Mouse (Mus musculus) G1E (cell line): ENCODE measurements around the gene BC147527. TPM values are rescaled to one million over a fixed set of nuclear protein-coding genes. Genes with fewer than 3 reads are reported as not detected.
"Not testable (repeated sequence)": the region's sequence is repeated elsewhere in the genome, so short reads cannot be mapped to it uniquely, and the experiment has no call there.

Source experiments
- ATAC-seq: 2 replicates; pipeline ENCODE4 v1.8.0; 2016; ENCODE audit warnings: mild to moderate bottlenecking; ENCODE audit not compliant: insufficient number of reproducible peaks, poor library complexity, low FRiP score, severe bottlenecking; ENCODE audit errors: extremely low read depth
- DNase-seq: peaks from one replicate; pipeline ENCODE4 v3.0.0; 2012; ENCODE audit warnings: low spot score
- H3K27me3 ChIP-seq: 2 replicates; pipeline ENCODE4 v1.6.1; 2012; ENCODE audit warnings: mild to moderate bottlenecking, low read length, inconsistent platforms; ENCODE audit not compliant: insufficient read depth
- H3K36me3 ChIP-seq: replicated peaks from 2 replicates; pipeline ENCODE3; 2012; ENCODE audit warnings: mild to moderate bottlenecking, inconsistent platforms
- H3K4me1 ChIP-seq: 2 replicates; pipeline ENCODE4 v1.6.1; 2012; ENCODE audit warnings: low read depth, low read length, inconsistent platforms, mixed read lengths; ENCODE audit not compliant: insufficient read depth
- H3K4me3 ChIP-seq: 2 replicates; pipeline ENCODE4 v1.5.1; 2012; ENCODE audit warnings: low read depth, mild to moderate bottlenecking, inconsistent platforms, low read length, moderate library complexity, mixed read lengths
- H3K9me3 ChIP-seq: replicated peaks from 2 replicates; pipeline ENCODE4 v1.6.1; 2012; ENCODE audit warnings: inconsistent platforms
- CTCF ChIP-seq: IDR thresholded peaks from 2 replicates; pipeline ENCODE4 v1.5.1; 2012; ENCODE audit warnings: low read depth, low read length, inconsistent platforms, mixed read lengths
- GATA1 ChIP-seq: IDR thresholded peaks from 2 replicates; pipeline ENCODE4 v1.6.1; 2012; ENCODE audit warnings: borderline replicate concordance, low read length, inconsistent platforms, mixed read lengths
- GATA2 ChIP-seq: IDR thresholded peaks from 2 replicates; pipeline ENCODE4 v1.6.1; 2012; ENCODE audit warnings: low read depth, low read length, inconsistent platforms, borderline replicate concordance
- POLR2AphosphoS5 ChIP-seq: IDR thresholded peaks from 2 replicates; pipeline ENCODE4 v1.6.1; 2012; ENCODE audit warnings: low read depth, low read length, inconsistent platforms; ENCODE audit not compliant: insufficient replicate concordance
- TAL1 ChIP-seq: conservative IDR thresholded peaks from 2 replicates; pipeline ENCODE4 v1.6.1; 2012; ENCODE audit warnings: low read depth, low read length, inconsistent platforms, mixed read lengths
- polyA plus RNA-seq: library from polyadenylated mRNA; stranded (reverse); fragments of >175 nt; gene quantifications from 2 replicates; pipeline ENCODE4 v1.2.3, GENCODE M21; 2012
- total RNA-seq, 2 experiments: library from RNA; stranded (forward) in 1 of 2; stranded (reverse) in 1 of 2; fragments of 200-1000 nt in 1 of 2; fragments of >200 nt in 1 of 2; fragmentation: Nextera tagmentation in 1 of 2; gene quantifications; 2 replicates each; pipeline ENCODE4 v1.2.3; 2014 to 2017

BC147527 gene
- not detected in 2 replicates for total RNA-seq (2014; fragmentation: Nextera tagmentation)
- total RNA-seq (2017): not detected in 2 replicates
- polyA plus RNA-seq: not detected in 2 replicates

GRCm38 (mm10) chr13:120299991-120300442 is at the start of gene BC147527:
TSS of gene BC147527 (plus strand) at chr13:120300392.
- Histone ChIP-seq H3K9me3 (no peaks in the 10 kb centered on the region), H3K4me3 (no peak within 1 kb of the TSS), H3K27me3 (no peaks in the 10 kb centered on the region), H3K4me1 (no peaks in the 10 kb centered on the region), H3K36me3 (no peaks in the 10 kb centered on the region)
- ATAC-seq (no peak), DNase-seq (no peak)
- TF ChIP-seq GATA1: no peak
- no peak for TF ChIP-seq TAL1
- TF ChIP-seq GATA2: no peak
- no peak for TF ChIP-seq CTCF
- TF ChIP-seq POLR2AphosphoS5: no peak

- DNase-seq, ATAC-seq, H3K9me3 ChIP-seq, H3K27me3 ChIP-seq, H3K36me3 ChIP-seq, H3K4me1 ChIP-seq, H3K4me3 ChIP-seq: not testable (repeated sequence)
Measured at GRCm38 (mm10) chr13:120251208-120251924, 48.8 kb upstream of the BC147527 start.

- not testable (repeated sequence) for H3K4me1 ChIP-seq, H3K27me3 ChIP-seq, H3K9me3 ChIP-seq, H3K4me3 ChIP-seq, H3K36me3 ChIP-seq, ATAC-seq, DNase-seq
Measured at GRCm38 (mm10) chr13:120258817-120259658, 41.2 kb upstream of the BC147527 start.

- DNase-seq, H3K4me1 ChIP-seq, H3K36me3 ChIP-seq, H3K4me3 ChIP-seq, H3K27me3 ChIP-seq, ATAC-seq, H3K9me3 ChIP-seq: not testable (repeated sequence)
Measured at GRCm38 (mm10) chr13:120259718-120260117, 40.5 kb upstream of the BC147527 start.

- DNase-seq, H3K4me3 ChIP-seq, H3K36me3 ChIP-seq, H3K9me3 ChIP-seq, ATAC-seq, H3K4me1 ChIP-seq, H3K27me3 ChIP-seq: not testable (repeated sequence)
Measured at GRCm38 (mm10) chr13:120262870-120263269, 37.3 kb upstream of the BC147527 start, which contains the start of gene AF067061. TSS of gene AF067061 (plus strand) at chr13:120263114.

- H3K27me3 ChIP-seq, ATAC-seq, H3K4me1 ChIP-seq, H3K36me3 ChIP-seq, H3K9me3 ChIP-seq, DNase-seq, H3K4me3 ChIP-seq: not testable (repeated sequence)
Measured at GRCm38 (mm10) chr13:120277837-120278236, 22.4 kb upstream of the BC147527 start.

- Histone ChIP-seq H3K27me3 (no peaks in the 10 kb centered on the region), H3K9me3 (no peaks in the 10 kb centered on the region), H3K36me3 (no peaks in the 10 kb centered on the region), H3K4me3 (no peak overlapping the region), H3K4me1 (no peaks in the 10 kb centered on the region)
- no peak for ATAC-seq
- DNase-seq: no peak
- no peak for TF ChIP-seq POLR2AphosphoS5
- no peak for TF ChIP-seq GATA1
- TF ChIP-seq TAL1: no peak
- TF ChIP-seq GATA2: no peak
- TF ChIP-seq CTCF: no peak
Measured at GRCm38 (mm10) chr13:120278784-120279183, 21.4 kb upstream of the BC147527 start.
